Mouse (Mus musculus) liver, embryonic 14.5 days (tissue): ENCODE measurements at regions not wholly inside any gene's neighbourhood (a gene's known extent, or its start where the extent isn't known, plus 50 kb on each side); places are given as distances from the start of the nearest gene placed in this dataset.

Source experiments
- ATAC-seq: fragments of 200-750 bp; cut with Nextera tagmentation; 2 replicates; pipeline ENCODE4 v1.8.0; 2017; ENCODE audit warnings: moderate number of reproducible peaks, mild to moderate bottlenecking, moderate library complexity; ENCODE audit not compliant: insufficient read depth
- DNase-seq, 3 experiments: peaks; one replicate each; pipeline ENCODE4 v3.0.0-alpha.2; 2012 to 2013; ENCODE audit warnings: low read depth in 3 of 3, low spot score in 3 of 3
- H3K27ac ChIP-seq: fragments of 300-500 bp; sonication (generic); 2 replicates; pipeline ENCODE4 v1.5.1; 2014; ENCODE audit warnings: moderate library complexity, mild to moderate bottlenecking, control low read depth, inconsistent platforms
- H3K27me3 ChIP-seq: fragments of 300-500 bp; sonication (generic); 2 replicates; pipeline ENCODE4 v1.6.1; 2014; ENCODE audit warnings: mild to moderate bottlenecking, low read length, moderate library complexity; ENCODE audit not compliant: control insufficient read depth, insufficient read depth
- H3K36me3 ChIP-seq: fragments of 300-500 bp; sonication (generic); replicated peaks from 2 replicates; pipeline ENCODE4 v1.6.1; 2014; ENCODE audit warnings: low read depth; ENCODE audit not compliant: control insufficient read depth, insufficient read depth
- H3K4me1 ChIP-seq, 2 experiments: fragments of 200-500 bp in 1 of 2; fragments of 300-500 bp in 1 of 2; sonication (generic) in 1 of 2; replicated peaks; 2 replicates each; pipeline ENCODE4 v1.6.1; 2012 to 2014; ENCODE audit warnings: antibody characterized with exemption in 1 of 2, inconsistent platforms in 1 of 2, low read length in 1 of 2; ENCODE audit not compliant: control insufficient read depth in 2 of 2, insufficient read depth in 2 of 2
- H3K4me2 ChIP-seq: fragments of 300-500 bp; sonication (generic); 2 replicates; pipeline ENCODE4 v1.6.1; 2014; ENCODE audit warnings: low read depth, mild to moderate bottlenecking, control low read depth, moderate library complexity
- H3K4me3 ChIP-seq, 2 experiments: fragments of 200-500 bp in 1 of 2; fragments of 300-500 bp in 1 of 2; sonication (generic) in 1 of 2; 2 replicates each; pipeline ENCODE4 v1.5.1; 2012 to 2014; ENCODE audit warnings: low read depth in 2 of 2, low read length in 2 of 2, mild to moderate bottlenecking in 2 of 2, control low read depth in 1 of 2, inconsistent platforms in 1 of 2, moderate library complexity in 1 of 2; ENCODE audit not compliant: insufficient read depth in 1 of 2
- H3K9ac ChIP-seq: fragments of 300-500 bp; sonication (generic); replicated peaks from 2 replicates; pipeline ENCODE4 v1.6.1; 2014; ENCODE audit warnings: mild to moderate bottlenecking, control low read depth, moderate library complexity
- H3K9me3 ChIP-seq: fragments of 300-500 bp; sonication (generic); 2 replicates; pipeline ENCODE4 v1.6.1; 2016; ENCODE audit warnings: low read length, mixed read lengths; ENCODE audit not compliant: control insufficient read depth
- CTCF ChIP-seq: IDR thresholded peaks from 2 replicates; pipeline ENCODE4 v1.5.1; 2016; ENCODE audit warnings: antibody characterized with exemption, low read depth, control low read depth
- EP300 ChIP-seq: IDR thresholded peaks from 2 replicates; pipeline ENCODE4 v1.6.1; 2016; ENCODE audit warnings: antibody characterized with exemption, low read depth
- WGBS: fragments of 180-500 bp; shearing (Covaris S2); extraction: QIAGEN DNeasy Blood & Tissue Kit; methylation state at CpG from one replicate; pipeline ENCODE4 v1.1.7; 2014; ENCODE audit not compliant: insufficient replicate concordance; 5-methylcytosine and 5-hydroxymethylcytosine counted together

- H3K4me3 ChIP-seq, result no peak overlapping the region
- ATAC-seq, result no peak
- no peak overlapping the region for H3K27ac ChIP-seq
- TF ChIP-seq CTCF, result no peak
- TF ChIP-seq EP300, result no peak
- no peak overlapping the region for H3K9ac ChIP-seq
- DNase-seq, result no peak
- H3K4me1 ChIP-seq, result no peaks in the 10 kb centered on the region
- H3K4me2 ChIP-seq, result no peak overlapping the region
- no peaks in the 10 kb centered on the region for H3K27me3 ChIP-seq
- 53% methylated on average over 3 of the region's 3 CpGs for WGBS
- no peaks in the 10 kb centered on the region for H3K9me3 ChIP-seq
- H3K36me3 ChIP-seq, result no peaks in the 10 kb centered on the region
Observed at GRCm38 (mm10) chr12:16191803-16192389, 375.2 kb upstream of the Trib2 start.

- peaks cover 0 to 6% of the 10 kb centered on the region in 2 experiments; a peak in 2 of 4 replicates for H3K4me1 ChIP-seq
- no peak overlapping the region for H3K4me2 ChIP-seq
- no peaks in the 10 kb centered on the region for H3K9me3 ChIP-seq
- WGBS, result 40% methylated on average over 3 of the region's 3 CpGs
- ATAC-seq (no peak), DNase-seq (no peak)
- no peak overlapping the region for H3K9ac ChIP-seq
- no peaks in the 10 kb centered on the region for H3K36me3 ChIP-seq
- no peak overlapping the region for H3K4me3 ChIP-seq
- no peaks in the 10 kb centered on the region for H3K27me3 ChIP-seq
- no peak for TF ChIP-seq CTCF
- no peak for TF ChIP-seq EP300
- no peak overlapping the region for H3K27ac ChIP-seq
Observed at GRCm38 (mm10) chr12:16190706-16191105, 374.0 kb upstream of the Trib2 start.

- H3K9me3 ChIP-seq, result no peaks in the 10 kb centered on the region
- no peak for TF ChIP-seq CTCF
- TF ChIP-seq EP300, result no peak
- H3K36me3 ChIP-seq, result no peaks in the 10 kb centered on the region
- DNase-seq, result no peak
- H3K27ac ChIP-seq, result no peak overlapping the region
- no peak overlapping the region for H3K9ac ChIP-seq
- H3K4me2 ChIP-seq, result no peak overlapping the region
- H3K27me3 ChIP-seq, result no peaks in the 10 kb centered on the region
- H3K4me1 ChIP-seq, result peaks cover 0 to 12% of the 10 kb centered on the region in 2 experiments; a peak in 2 of 4 replicates
- H3K4me3 ChIP-seq, result no peak overlapping the region
- ATAC-seq, result no peak
Observed at GRCm38 (mm10) chr12:16189441-16189840, 372.7 kb upstream of the Trib2 start.

- Histone ChIP-seq H3K9me3 (no peaks in the 10 kb centered on the region), H3K36me3 (no peaks in the 10 kb centered on the region), H3K4me3 (no peak overlapping the region), H3K9ac (no peak overlapping the region), H3K27me3 (no peaks in the 10 kb centered on the region), H3K4me1 (peaks cover 0 to 12% of the 10 kb centered on the region in 2 experiments; a peak in 2 of 4 replicates), H3K27ac (no peak overlapping the region), H3K4me2 (peak overlapping the region; percentile 36)
- WGBS, result 30% methylated on average over 12 of the region's 12 CpGs
- DNase-seq, result no peak
- ATAC-seq, result no peak
- TF ChIP-seq EP300 (no peak), CTCF (no peak)
Observed at GRCm38 (mm10) chr12:16185976-16186515, 369.3 kb upstream of the Trib2 start.

GRCm38 (mm10) chr12:16185431-16185923 lies 368.8 kb upstream of the Trib2 start:
- H3K36me3 ChIP-seq, result no peaks in the 10 kb centered on the region
- peaks cover 0 to 12% of the 10 kb centered on the region in 2 experiments; a peak in 2 of 4 replicates for H3K4me1 ChIP-seq
- peak; percentile 40 to 45 (median 45) for DNase-seq
- TF ChIP-seq CTCF, result no peak
- TF ChIP-seq EP300, result peak; percentile 72
- no peak overlapping the region for H3K4me3 ChIP-seq
- no peak overlapping the region for H3K9ac ChIP-seq
- H3K4me2 ChIP-seq, result peak overlapping the region; percentile 36
- WGBS, result 2% methylated on average over 14 of the region's 14 CpGs
- H3K27ac ChIP-seq, result no peak overlapping the region
- peak; percentile 64; the same call in 1 of the 2 replicates for ATAC-seq
- no peaks in the 10 kb centered on the region for H3K27me3 ChIP-seq
- H3K9me3 ChIP-seq, result no peaks in the 10 kb centered on the region
